In the genomic region with DNA sequence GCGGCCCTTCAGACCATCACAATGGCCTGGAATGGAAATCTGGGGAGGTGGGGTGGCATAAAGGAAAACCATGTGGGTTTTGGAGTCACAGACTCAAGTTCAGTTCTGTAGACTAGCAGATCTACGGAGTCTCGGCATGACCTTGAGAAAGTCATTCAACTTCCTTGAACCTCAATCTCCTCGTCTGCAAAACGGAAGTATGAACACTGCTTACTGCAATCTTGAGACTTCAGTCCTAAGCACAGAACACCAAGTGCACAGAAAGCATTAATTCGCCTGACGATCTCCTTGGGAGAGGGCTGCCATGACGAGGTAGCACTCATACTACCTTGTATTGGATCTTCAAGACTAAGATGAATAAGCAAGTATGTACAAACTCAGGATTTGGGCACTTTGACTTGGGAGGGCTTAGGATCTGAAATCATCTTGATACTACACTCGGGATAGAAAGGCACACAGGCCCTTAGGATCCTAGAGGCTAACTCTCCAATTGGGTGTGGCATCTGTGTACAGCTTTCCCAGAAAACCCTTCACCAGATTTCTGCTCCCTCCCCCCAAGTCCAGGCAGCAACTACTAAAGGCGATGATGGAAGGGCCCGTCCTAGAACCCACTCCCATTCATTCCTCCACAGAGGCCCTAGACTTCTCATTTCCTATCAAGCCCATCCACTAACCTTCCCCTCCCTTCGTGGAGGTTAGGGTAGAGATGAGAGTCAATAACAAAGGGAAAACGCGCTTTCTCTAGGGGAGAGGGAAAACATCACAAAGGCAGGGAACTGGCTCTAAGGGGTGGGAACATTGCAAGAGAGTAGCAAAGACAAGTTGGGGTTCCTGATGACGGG, we compare ENCODE assay signal across 8 mouse cellular contexts. TPM values are rescaled to one million over a fixed set of nuclear protein-coding genes. Genes with fewer than 3 reads are reported as not detected.
DNase-seq lines count a peak whose midpoint lies in the region; ATAC-seq lines count a peak whose summit lies in the region.

No protein-coding gene starts in this region.

- no peak overlapping the region for H3K27ac ChIP-seq in kidney, embryonic 15.5 days
- no peak overlapping the region for H3K27ac ChIP-seq in brown adipose tissue, adult 24 weeks (replicated peaks; ENCODE audit: low read depth, low read length)
- peak overlapping the region; percentile 89 for H3K27ac ChIP-seq in hindbrain, embryonic 12.5 days
- H3K27ac ChIP-seq in neural tube, embryonic 12.5 days, result no peak overlapping the region

- WGBS in kidney, embryonic 15.5 days, result 64% methylated on average over 15 of the region's 15 CpGs
- 63% methylated on average over 15 of the region's 15 CpGs for WGBS in hindbrain, embryonic 12.5 days
- 69% methylated on average over 15 of the region's 15 CpGs for WGBS in neural tube, embryonic 12.5 days

- H3K27me3 ChIP-seq in kidney, embryonic 15.5 days, result peaks cover 46% of the 10 kb centered on the region
- H3K27me3 ChIP-seq in hindbrain, embryonic 12.5 days, result peaks cover 14% of the 10 kb centered on the region
- 0 out of 2 replicates have a peak, but pooled peaks cover 4% of the 10 kb centered on the region for H3K27me3 ChIP-seq in neural tube, embryonic 12.5 days (replicated peaks)

- H3K4me2 ChIP-seq in kidney, embryonic 15.5 days, result peak overlapping the region; percentile 89
- H3K4me2 ChIP-seq in hindbrain, embryonic 12.5 days (replicated peaks), result peak overlapping the region; percentile 74
- H3K4me2 ChIP-seq in neural tube, embryonic 12.5 days (replicated peaks), result peak overlapping the region; percentile 75

- ATAC-seq in kidney, embryonic 15.5 days (replicated peaks; ENCODE audit: low FRiP score), result no peak
- no peak for ATAC-seq in hindbrain, embryonic 12.5 days (ENCODE audit: low FRiP score)
- no peak for ATAC-seq in neural tube, embryonic 12.5 days (ENCODE audit: low FRiP score, low read depth)
- ATAC-seq in inflammation-experienced regulatory T-cells, adult 6 months, result no peak

- H3K9ac ChIP-seq in kidney, embryonic 15.5 days, result no peak overlapping the region
- H3K9ac ChIP-seq in hindbrain, embryonic 12.5 days, result peak overlapping the region; percentile 84
- peak overlapping the region; percentile 67 for H3K9ac ChIP-seq in neural tube, embryonic 12.5 days

- DNase-seq in kidney, postnatal 4 days, result no peak
- DNase-seq in left cerebral cortex, adult 11 months (ENCODE audit: low spot score), result no peak
- DNase-seq in thymus, adult 18-20 months, result no peak

- H3K9me3 ChIP-seq in kidney, embryonic 15.5 days (replicated peaks), result no peaks in the 10 kb centered on the region
- H3K9me3 ChIP-seq in hindbrain, embryonic 12.5 days (replicated peaks), result no peaks in the 10 kb centered on the region
- no peaks in the 10 kb centered on the region for H3K9me3 ChIP-seq in neural tube, embryonic 12.5 days

- H3K36me3 ChIP-seq in kidney, embryonic 15.5 days, result no peaks in the 10 kb centered on the region
- no peaks in the 10 kb centered on the region for H3K36me3 ChIP-seq in hindbrain, embryonic 12.5 days
- H3K36me3 ChIP-seq in neural tube, embryonic 12.5 days, result no peaks in the 10 kb centered on the region; the same call in 1 of the 2 replicates

- peak overlapping the region; percentile 48 for H3K4me3 ChIP-seq in kidney, embryonic 15.5 days (replicated peaks)
- 0 out of 2 replicates have a peak overlapping the region, but pooled peaks have one; percentile 63 for H3K4me3 ChIP-seq in brown adipose tissue, adult 24 weeks (ENCODE audit: insufficient read depth, low read depth, low read length)
- peak overlapping the region; percentile 53 for H3K4me3 ChIP-seq in hindbrain, embryonic 12.5 days
- H3K4me3 ChIP-seq in neural tube, embryonic 12.5 days, result peak overlapping the region; percentile 55

- H3K4me1 ChIP-seq in kidney, embryonic 15.5 days, result peaks cover 14% of the 10 kb centered on the region
- no peaks in the 10 kb centered on the region; the same call in 1 of the 2 replicates for H3K4me1 ChIP-seq in brown adipose tissue, adult 24 weeks (ENCODE audit: control insufficient read depth, insufficient read depth, insufficient read length, low read length)
- H3K4me1 ChIP-seq in hindbrain, embryonic 12.5 days, result peaks cover 48% of the 10 kb centered on the region
- peaks cover 28% of the 10 kb centered on the region for H3K4me1 ChIP-seq in neural tube, embryonic 12.5 days

RNA-seq across cellular contexts. Expression of a gene that starts 1.2 kb away (rescaled TPM):
- 1.1 and 1.9 TPM in 2 replicates for polyA plus RNA-seq in kidney, embryonic 15.5 days (2015; fragmentation: Nextera tagmentation; extraction: Ambion mirVana)
- polyA plus RNA-seq in brown adipose tissue, adult 24 weeks (2012; ENCODE audit: insufficient read depth, insufficient read length, missing spikeins), result 0.99 and 2.2 TPM in 2 replicates
- polyA plus RNA-seq in hindbrain, embryonic 12.5 days (2016; fragmentation: Nextera tagmentation; extraction: Ambion mirVana), result 70.0 and 76.6 TPM in 2 replicates
- 72.7 and 81.6 TPM in 2 replicates for polyA plus RNA-seq in neural tube, embryonic 12.5 days (2016; fragmentation: Nextera tagmentation; extraction: Ambion mirVana)
- polyA plus RNA-seq in inflammation-experienced regulatory T-cells, adult 6 months (2017; shearing (Covaris generic)), result under 1 TPM in 2 of 3 experiments, not detected in 1; 0.16 to 0.19 TPM

RNA-seq across cellular contexts. Expression of a gene that starts 4.2 kb away (rescaled TPM):
- 169 and 189 TPM in 2 replicates for polyA plus RNA-seq in kidney, embryonic 15.5 days (2015; fragmentation: Nextera tagmentation; extraction: Ambion mirVana)
- 100 and 102 TPM in 2 replicates for polyA plus RNA-seq in brown adipose tissue, adult 24 weeks (2012; ENCODE audit: insufficient read depth, insufficient read length, missing spikeins)
- 234 and 240 TPM in 2 replicates for polyA plus RNA-seq in hindbrain, embryonic 12.5 days (2016; fragmentation: Nextera tagmentation; extraction: Ambion mirVana)
- polyA plus RNA-seq in neural tube, embryonic 12.5 days (2016; fragmentation: Nextera tagmentation; extraction: Ambion mirVana), result 273 and 277 TPM in 2 replicates
- 10 to 100 TPM; 54.0 to 61.1 (median 56.9) TPM for polyA plus RNA-seq in inflammation-experienced regulatory T-cells, adult 6 months (2017; shearing (Covaris generic))

RNA-seq across cellular contexts. Expression of a gene that starts 26.9 kb away (rescaled TPM):
- 15.9 and 16.1 TPM in 2 replicates for polyA plus RNA-seq in kidney, embryonic 15.5 days (2015; fragmentation: Nextera tagmentation; extraction: Ambion mirVana)
- 15.9 and 18.4 TPM in 2 replicates for polyA plus RNA-seq in brown adipose tissue, adult 24 weeks (2012; ENCODE audit: insufficient read depth, insufficient read length, missing spikeins)
- polyA plus RNA-seq in hindbrain, embryonic 12.5 days (2016; fragmentation: Nextera tagmentation; extraction: Ambion mirVana), result 17.9 and 19.8 TPM in 2 replicates
- 18.4 and 20.5 TPM in 2 replicates for polyA plus RNA-seq in neural tube, embryonic 12.5 days (2016; fragmentation: Nextera tagmentation; extraction: Ambion mirVana)
- polyA plus RNA-seq in inflammation-experienced regulatory T-cells, adult 6 months (2017; shearing (Covaris generic)), result 10 to 100 TPM in 1 of 3 experiments, 1 to 10 TPM in 2; 4.0 to 11.8 (median 6.4) TPM

RNA-seq across cellular contexts. Expression of a gene that starts 49.7 kb away (rescaled TPM):
- 120 and 127 TPM in 2 replicates for polyA plus RNA-seq in kidney, embryonic 15.5 days (2015; fragmentation: Nextera tagmentation; extraction: Ambion mirVana)
- 51.3 and 67.4 TPM in 2 replicates for polyA plus RNA-seq in brown adipose tissue, adult 24 weeks (2012; ENCODE audit: insufficient read depth, insufficient read length, missing spikeins)
- 142 and 152 TPM in 2 replicates for polyA plus RNA-seq in hindbrain, embryonic 12.5 days (2016; fragmentation: Nextera tagmentation; extraction: Ambion mirVana)
- polyA plus RNA-seq in neural tube, embryonic 12.5 days (2016; fragmentation: Nextera tagmentation; extraction: Ambion mirVana), result 145 and 146 TPM in 2 replicates
- polyA plus RNA-seq in inflammation-experienced regulatory T-cells, adult 6 months (2017; shearing (Covaris generic)), result 10 to 100 TPM; 20.7 to 28.9 (median 21.3) TPM

RNA-seq across cellular contexts. Expression of a gene that starts 50.5 kb away (rescaled TPM):
- 41.1 and 43.5 TPM in 2 replicates for polyA plus RNA-seq in kidney, embryonic 15.5 days (2015; fragmentation: Nextera tagmentation; extraction: Ambion mirVana)
- 15.4 and 18.5 TPM in 2 replicates for polyA plus RNA-seq in brown adipose tissue, adult 24 weeks (2012; ENCODE audit: insufficient read depth, insufficient read length, missing spikeins)
- polyA plus RNA-seq in hindbrain, embryonic 12.5 days (2016; fragmentation: Nextera tagmentation; extraction: Ambion mirVana), result 23.2 and 24.9 TPM in 2 replicates
- 22.0 and 22.4 TPM in 2 replicates for polyA plus RNA-seq in neural tube, embryonic 12.5 days (2016; fragmentation: Nextera tagmentation; extraction: Ambion mirVana)
- polyA plus RNA-seq in inflammation-experienced regulatory T-cells, adult 6 months (2017; shearing (Covaris generic)), result 10 to 100 TPM; 25.7 to 32.1 (median 26.0) TPM

Comparison
In these comparisons a context has a peak if more than half of its experiments do, and no peak if none do; other contexts are left out.
1. RNA of a gene that starts 1.2 kb away (polyA plus RNA-seq): 72.7 to 81.6 TPM in neural tube, embryonic 12.5 days and 70.0 to 76.6 TPM in hindbrain, embryonic 12.5 days; 1.1 to 1.9 TPM in kidney, embryonic 15.5 days, 0.99 to 2.2 TPM in brown adipose tissue, adult 24 weeks and 0.16 to 0.19 TPM in inflammation-experienced regulatory T-cells, adult 6 months; every median in the first group is over 10 times any median in the second.
2. Peak in every context shown above with its lines, with median percentiles within 50 percentile points of each other: H3K4me2 ChIP-seq and H3K4me3 ChIP-seq.